Mouse (Mus musculus): ENCODE measurements around the gene Fam83g.

DNA sequence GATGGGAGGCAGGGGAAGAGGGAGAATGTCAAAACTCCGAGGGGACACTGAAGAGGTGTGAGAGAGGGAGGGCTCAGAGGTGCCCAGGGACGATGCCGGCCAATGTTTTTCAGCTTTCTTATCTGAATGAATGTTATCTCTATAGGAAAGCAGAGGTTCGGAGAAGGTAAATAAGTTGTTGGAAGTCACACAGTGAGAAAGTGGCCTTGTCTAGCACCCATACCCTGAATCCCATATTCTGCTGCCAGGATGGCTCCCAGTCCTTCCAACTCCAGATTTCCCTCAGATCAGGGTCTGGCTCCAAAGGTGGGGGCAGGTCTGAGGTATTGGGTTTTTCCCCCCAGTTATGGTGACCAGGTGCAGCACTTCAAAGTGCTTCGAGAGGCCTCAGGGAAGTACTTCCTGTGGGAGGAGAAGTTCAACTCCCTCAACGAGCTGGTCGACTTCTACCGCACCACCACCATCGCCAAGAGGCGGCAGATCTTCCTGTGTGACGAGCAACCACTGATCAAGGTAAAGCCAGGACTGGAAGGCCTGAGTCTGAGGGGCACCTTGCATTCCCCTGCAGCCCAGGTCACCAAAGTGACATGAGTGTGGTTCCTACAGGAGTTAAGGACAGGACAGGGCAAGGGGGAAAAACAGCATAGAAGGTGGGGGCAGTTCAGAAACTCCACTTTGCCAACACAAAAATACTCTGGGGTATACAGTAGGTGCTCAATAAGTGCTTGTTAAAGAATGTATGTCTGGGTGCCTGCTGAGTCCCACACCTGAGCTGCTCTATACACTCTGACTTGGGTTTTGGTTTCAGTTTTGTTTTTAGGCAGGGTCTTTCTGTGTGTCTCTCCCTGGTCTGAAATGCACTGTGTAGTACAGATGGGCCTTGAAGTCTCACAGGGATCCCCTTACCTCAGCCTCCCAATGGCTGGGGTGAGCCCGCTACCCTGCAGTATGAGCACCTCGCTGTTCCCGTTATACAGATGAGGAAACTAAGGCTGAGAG is 14.1 kb upstream of the Fam83g start:
- TF ChIP-seq GATA1 (IDR thresholded peaks at IDR 0.05; ENCODE audit: borderline replicate concordance, low read length): no peak
- no peak for TF ChIP-seq CTCF (IDR thresholded peaks at IDR 0.05; ENCODE audit: low read depth, low read length)
- TF ChIP-seq POLR2AphosphoS5 (IDR thresholded peaks at IDR 0.05; ENCODE audit: insufficient replicate concordance, low read depth, low read length): no peak
- TF ChIP-seq GATA2 (IDR thresholded peaks at IDR 0.05; ENCODE audit: borderline replicate concordance, low read depth, low read length): no peak
